Mouse (Mus musculus) C2C12 (cell line): ENCODE results near the gene Ldhd.

Source experiments
- MAX ChIP-seq: IDR thresholded peaks from one replicate; pipeline ENCODE4 v1.6.1; 2011; ENCODE audit warnings: mild to moderate bottlenecking, control low read depth
- MYOG ChIP-seq: IDR thresholded peaks from one replicate; pipeline ENCODE4 v1.6.1; 2011; ENCODE audit not compliant: control insufficient read depth, insufficient read length; ENCODE audit errors: extremely low read depth

DNA sequence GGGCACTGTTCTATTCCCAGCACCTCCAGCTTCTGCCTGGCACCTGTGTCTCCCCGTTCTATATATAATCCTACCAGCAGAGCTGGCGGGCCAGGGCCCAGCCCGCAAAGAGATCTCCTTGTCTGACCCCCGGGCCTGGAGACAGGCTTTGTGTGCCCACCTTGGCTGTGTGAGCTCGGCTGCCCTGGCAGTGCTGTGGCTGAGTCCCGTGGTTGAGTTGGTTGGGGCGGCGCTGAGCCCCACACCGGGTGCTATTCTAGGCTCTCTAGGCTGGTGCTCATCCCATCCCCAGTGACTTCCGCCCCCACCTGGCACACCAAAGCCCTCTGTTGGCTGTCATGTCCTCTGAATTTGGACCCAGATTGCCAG, 5.3 kb downstream of the Ldhd start:
- TF ChIP-seq MAX (no peak), MYOG (no peak)
